Mouse (Mus musculus): ENCODE measurements at regions not wholly inside any gene's neighbourhood (a gene's known extent, or its start where the extent isn't known, plus 50 kb on each side); places are given as distances from the start of the nearest gene placed in this dataset.

- Histone ChIP-seq H3K4me3 (no peak overlapping the region), H3K9me3 (no peaks in the 10 kb centered on the region), H3K4me1 (peaks cover 4% of the 10 kb centered on the region; the same call in 1 of the 2 replicates), H3K27me3 (no peaks in the 10 kb centered on the region), H3K27ac (replicated peaks) (no peak overlapping the region), H3K9ac (replicated peaks) (no peak overlapping the region), H3K4me2 (replicated peaks) (no peak overlapping the region), H3K36me3 (no peaks in the 10 kb centered on the region)
- ATAC-seq (replicated peaks): no peak
- 96% methylated on average over 5 of the region's 5 CpGs for WGBS
These were observed 53.5 kb upstream of the Kcna5 start for GRCm38 (mm10) chr6:126588761-126589160.

- Histone ChIP-seq H3K4me2 (replicated peaks) (no peak overlapping the region), H3K4me1 (peaks cover 4% of the 10 kb centered on the region; the same call in 1 of the 2 replicates), H3K9me3 (no peaks in the 10 kb centered on the region), H3K27ac (replicated peaks) (no peak overlapping the region), H3K9ac (replicated peaks) (no peak overlapping the region), H3K27me3 (no peaks in the 10 kb centered on the region), H3K4me3 (no peak overlapping the region), H3K36me3 (no peaks in the 10 kb centered on the region)
- WGBS: 89% methylated on average over 1 of the region's 1 CpGs
- ATAC-seq (replicated peaks): no peak
These were observed 52.3 kb upstream of the Kcna5 start for GRCm38 (mm10) chr6:126587476-126587875.

DNA sequence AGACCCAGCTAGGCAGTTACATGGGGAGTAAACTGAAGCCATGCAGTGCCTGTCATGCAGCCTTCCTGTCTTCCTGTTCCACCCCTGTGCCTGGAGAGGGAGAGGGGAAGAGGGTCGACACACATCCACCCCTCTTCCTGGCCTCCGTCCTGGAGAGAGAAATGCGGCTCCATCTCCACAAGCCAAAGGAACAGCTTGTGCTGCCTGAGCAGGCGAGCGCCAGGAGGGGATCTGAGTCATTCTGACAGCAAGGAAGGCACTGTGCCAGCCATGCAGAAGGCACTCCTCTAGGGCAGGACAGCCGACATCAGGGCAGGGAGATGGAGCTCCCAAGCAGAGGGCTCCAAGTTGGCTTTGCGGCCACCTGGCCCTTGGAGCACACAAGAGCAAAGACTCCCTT, 50.6 kb upstream of the Kcna5 start:
- H3K36me3 ChIP-seq: no peaks in the 10 kb centered on the region
- H3K4me3 ChIP-seq: no peak overlapping the region
- WGBS: 57% methylated on average over 7 of the region's 7 CpGs
- H3K27ac ChIP-seq (replicated peaks): peak overlapping the region; percentile 81
- ATAC-seq (replicated peaks): peak; percentile 91
- H3K9ac ChIP-seq (replicated peaks): no peak overlapping the region
- no peaks in the 10 kb centered on the region for H3K9me3 ChIP-seq
- H3K4me2 ChIP-seq (replicated peaks): no peak overlapping the region
- H3K27me3 ChIP-seq: no peaks in the 10 kb centered on the region
- peaks cover 4% of the 10 kb centered on the region; the same call in 1 of the 2 replicates for H3K4me1 ChIP-seq
